Mouse (Mus musculus) G1E (cell line): ENCODE data around the gene Zfp597.

Experiments
- CTCF ChIP-seq: IDR thresholded peaks from 2 replicates; pipeline ENCODE4 v1.5.1; 2012; ENCODE audit warnings: low read depth, low read length, inconsistent platforms, mixed read lengths
- GATA1 ChIP-seq: IDR thresholded peaks from 2 replicates; pipeline ENCODE4 v1.6.1; 2012; ENCODE audit warnings: borderline replicate concordance, low read length, inconsistent platforms, mixed read lengths
- POLR2AphosphoS5 ChIP-seq: IDR thresholded peaks from 2 replicates; pipeline ENCODE4 v1.6.1; 2012; ENCODE audit warnings: low read depth, low read length, inconsistent platforms; ENCODE audit not compliant: insufficient replicate concordance

DNA sequence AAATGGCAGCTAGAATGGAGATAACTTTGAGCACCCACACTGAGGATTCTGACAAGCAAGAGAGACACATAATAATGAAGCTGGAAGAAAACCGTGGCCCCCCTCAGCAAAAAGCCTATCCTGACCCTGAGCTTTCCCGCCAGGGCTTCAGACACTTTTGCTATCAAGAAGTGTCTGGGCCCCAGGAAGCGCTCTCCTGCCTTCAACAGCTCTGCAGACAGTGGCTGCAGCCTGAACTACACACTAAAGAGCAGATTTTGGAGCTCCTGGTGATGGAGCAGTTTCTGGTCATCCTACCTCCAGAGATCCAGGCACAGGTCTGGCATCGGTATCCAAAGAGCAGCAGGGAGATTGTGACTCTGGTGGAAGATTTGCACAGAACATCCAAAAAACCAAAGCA, 36.5 kb downstream of the Zfp597 start:
- TF ChIP-seq CTCF = no peak
- TF ChIP-seq POLR2AphosphoS5 = no peak
- TF ChIP-seq GATA1 = no peak
